Mouse (Mus musculus) stomach, postnatal 0 days (tissue): ENCODE measurements around the gene Megf8. TPM values are rescaled to one million over a fixed set of nuclear protein-coding genes. Genes with fewer than 3 reads are reported as not detected.
A peak's percentile ranks its signal among the peaks of the same experiment; 100 is the strongest.

Experiments used
- ATAC-seq: fragments of 200-750 bp; cut with Nextera tagmentation; 2 replicates; pipeline ENCODE4 v1.8.0; 2017; ENCODE audit not compliant: low FRiP score, low TSS enrichment
- DNase-seq: peaks from one replicate; pipeline ENCODE4 v3.0.0-alpha.2; 2016; ENCODE audit warnings: low spot score
- H3K27ac ChIP-seq: fragments of 300-500 bp; sonication (generic); replicated peaks from 2 replicates; pipeline ENCODE4 v1.5.1; 2014; ENCODE audit warnings: mild to moderate bottlenecking, control low read depth
- H3K27me3 ChIP-seq: fragments of 300-500 bp; sonication (generic); 2 replicates; pipeline ENCODE4 v1.6.1; 2014; ENCODE audit warnings: low read length; ENCODE audit not compliant: control insufficient read depth, insufficient read depth
- H3K36me3 ChIP-seq: fragments of 300-500 bp; sonication (generic); 2 replicates; pipeline ENCODE4 v1.6.1; 2014; ENCODE audit warnings: low read length, mixed read lengths; ENCODE audit not compliant: control insufficient read depth, insufficient read depth
- H3K4me1 ChIP-seq: fragments of 300-500 bp; sonication (generic); replicated peaks from 2 replicates; pipeline ENCODE4 v1.6.1; 2014; ENCODE audit warnings: antibody characterized with exemption; ENCODE audit not compliant: control insufficient read depth, insufficient read depth
- H3K4me2 ChIP-seq: fragments of 300-500 bp; sonication (generic); replicated peaks from 2 replicates; pipeline ENCODE4 v1.6.1; 2014; ENCODE audit warnings: low read depth, mild to moderate bottlenecking, control low read depth, moderate library complexity
- H3K4me3 ChIP-seq: fragments of 300-500 bp; sonication (generic); 2 replicates; pipeline ENCODE4 v1.5.1; 2014; ENCODE audit warnings: low read depth, low read length, control low read depth
- H3K9ac ChIP-seq: fragments of 300-500 bp; sonication (generic); 2 replicates; pipeline ENCODE4 v1.6.1; 2014; ENCODE audit warnings: mild to moderate bottlenecking, low read length, control low read depth, mixed read lengths
- H3K9me3 ChIP-seq: fragments of 300-500 bp; sonication (generic); 2 replicates; pipeline ENCODE4 v1.6.1; 2016; ENCODE audit warnings: low read length; ENCODE audit not compliant: control insufficient read depth
- CTCF ChIP-seq: IDR thresholded peaks from 2 replicates; pipeline ENCODE4 v1.5.1; 2016; ENCODE audit warnings: antibody characterized with exemption, low read depth, mild to moderate bottlenecking, moderate library complexity
- EP300 ChIP-seq: optimal IDR thresholded peaks from 2 replicates; pipeline ENCODE3; 2016; ENCODE audit warnings: antibody characterized with exemption
- WGBS: fragments of 180-500 bp; shearing (Covaris S2); extraction: QIAGEN DNeasy Blood & Tissue Kit; methylation state at CpG from one replicate; pipeline ENCODE4 v1.1.7; 2014; 5-methylcytosine and 5-hydroxymethylcytosine counted together
- polyA plus RNA-seq: library from polyadenylated mRNA; unstranded; fragments of >200 nt; fragmentation: Nextera tagmentation; extraction: Ambion mirVana; gene quantifications from 2 replicates; pipeline ENCODE4 v1.2.1, GENCODE M21; 2015

The Megf8 gene
- polyA plus RNA-seq, 1 experiment from 2014 or later: 3.6 TPM

GRCm38 (mm10) chr7:25297454-25298325, 19.3 kb upstream of the Megf8 start, which contains the start of gene Pafah1b3:
Gene Pafah1b3 (minus strand): TSS chr7:25297986.
- peak within 1 kb of the TSS; percentile 81 for H3K9ac ChIP-seq
- peak; percentile 64 for TF ChIP-seq CTCF
- no peak for TF ChIP-seq EP300
- H3K9me3 ChIP-seq: no peaks in the 10 kb centered on the region
- H3K27me3 ChIP-seq: no peaks in the 10 kb centered on the region
- H3K36me3 ChIP-seq: peaks cover 16% of the 10 kb centered on the region
- WGBS: under 1% methylated on average over 47 of the region's 52 CpGs
- peak within 1 kb of the TSS; percentile 84 for H3K4me3 ChIP-seq
- H3K4me2 ChIP-seq: peak within 1 kb of the TSS; percentile 98
- H3K4me1 ChIP-seq: no peaks in the 10 kb centered on the region
- H3K27ac ChIP-seq: peak within 1 kb of the TSS; percentile 95
- ATAC-seq (peak; percentile 94), DNase-seq (peak; percentile 92)

- ATAC-seq: no peak
- Histone ChIP-seq H3K27me3 (no peaks in the 10 kb centered on the region), H3K36me3 (no peaks in the 10 kb centered on the region), H3K4me1 (peaks cover 3% of the 10 kb centered on the region; the same call in 1 of the 2 replicates), H3K9ac (no peak within 1 kb of the TSS), H3K27ac (no peak within 1 kb of the TSS), H3K4me3 (no peak within 1 kb of the TSS), H3K9me3 (no peaks in the 10 kb centered on the region), H3K4me2 (no peak within 1 kb of the TSS)
- DNase-seq: peak; percentile 58
- WGBS: 57% methylated on average over 18 of the region's 19 CpGs
- TF ChIP-seq CTCF: no peak
- TF ChIP-seq EP300: no peak
These were observed 15.9 kb upstream of the Megf8 start, which contains the start of gene Prr19 for GRCm38 (mm10) chr7:25301063-25301462. Gene Prr19 (plus strand): TSS chr7:25301411.

- 56% methylated on average over 9 of the region's 9 CpGs for WGBS
- peaks cover 5% of the 10 kb centered on the region; the same call in 1 of the 2 replicates for H3K4me1 ChIP-seq
- H3K9me3 ChIP-seq: no peaks in the 10 kb centered on the region
- DNase-seq (no peak), ATAC-seq (no peak)
- H3K4me2 ChIP-seq: no peak overlapping the region
- H3K27me3 ChIP-seq: no peaks in the 10 kb centered on the region
- H3K9ac ChIP-seq: no peak overlapping the region
- no peak overlapping the region for H3K27ac ChIP-seq
- TF ChIP-seq CTCF (no peak), EP300 (no peak)
- H3K4me3 ChIP-seq: no peak overlapping the region
- no peaks in the 10 kb centered on the region for H3K36me3 ChIP-seq
These were observed 13.8 kb upstream of the Megf8 start for GRCm38 (mm10) chr7:25303003-25303684.

GRCm38 (mm10) chr7:25303685-25304006, 13.3 kb upstream of the Megf8 start:
- no peak for ATAC-seq
- WGBS: 73% methylated on average over 3 of the region's 3 CpGs
- Histone ChIP-seq H3K27me3 (no peaks in the 10 kb centered on the region), H3K9ac (no peak overlapping the region), H3K4me2 (no peak overlapping the region), H3K9me3 (no peaks in the 10 kb centered on the region), H3K36me3 (no peaks in the 10 kb centered on the region), H3K4me1 (peaks cover 5% of the 10 kb centered on the region; the same call in 1 of the 2 replicates), H3K27ac (no peak overlapping the region), H3K4me3 (no peak overlapping the region)
- DNase-seq: no peak
- TF ChIP-seq CTCF (no peak), EP300 (no peak)

- DNase-seq (no peak), ATAC-seq (no peak)
- Histone ChIP-seq H3K9me3 (no peaks in the 10 kb centered on the region), H3K36me3 (no peaks in the 10 kb centered on the region), H3K27me3 (no peaks in the 10 kb centered on the region), H3K4me3 (peak overlapping the region; percentile 44), H3K27ac (no peak overlapping the region), H3K9ac (no peak overlapping the region), H3K4me2 (peak overlapping the region; percentile 84), H3K4me1 (peaks cover 5% of the 10 kb centered on the region; the same call in 1 of the 2 replicates)
- TF ChIP-seq EP300: no peak
- no peak for TF ChIP-seq CTCF
- 2% methylated on average over 2 of the region's 2 CpGs for WGBS
These were observed 11.5 kb upstream of the Megf8 start for GRCm38 (mm10) chr7:25305481-25305880.
